Mouse (Mus musculus): Measurements from ENCODE around the gene Itgav. TPM values are rescaled to one million over a fixed set of nuclear protein-coding genes. Genes with fewer than 3 reads are reported as not detected.

The Itgav gene
- total and polyA plus RNA-seq, 2 experiments from 2014 or later: 22.6 to 27.7 TPM

DNA sequence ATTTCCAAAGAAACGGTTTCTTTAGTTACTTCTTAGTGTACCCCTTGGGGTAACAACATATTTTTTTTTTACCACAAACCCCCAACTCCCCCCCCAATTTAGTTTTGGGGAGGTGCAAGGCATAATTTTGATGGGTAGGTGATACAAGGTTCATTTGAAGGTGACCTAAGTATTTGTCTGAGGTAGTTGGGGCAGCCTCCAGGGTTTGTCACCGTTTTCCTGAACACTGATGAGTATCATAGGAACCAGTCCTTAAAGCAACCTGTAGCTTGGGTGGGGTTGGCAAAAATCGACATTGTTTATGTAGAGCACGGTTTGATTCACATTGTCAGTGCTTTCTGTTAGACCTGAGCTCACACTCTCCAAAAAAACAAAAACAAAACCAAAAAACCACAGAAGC lies 1.6 kb downstream of the Itgav start:
- no peak for DNase-seq
- no peaks in the 10 kb centered on the region for H3K4me1 ChIP-seq (ENCODE audit: insufficient read depth)
- no peaks in the 10 kb centered on the region for H3K9me3 ChIP-seq (ENCODE audit: low read length)
- 57% methylated on average over 4 of the region's 4 CpGs for WGBS
- no peak overlapping the region for H3K9ac ChIP-seq
- H3K4me2 ChIP-seq (ENCODE audit: low read depth): peak overlapping the region; percentile 90
- no peaks in the 10 kb centered on the region for H3K36me3 ChIP-seq (ENCODE audit: insufficient read depth)
- H3K4me3 ChIP-seq (ENCODE audit: low read depth, low read length): no peak overlapping the region; the same call in 1 of the 2 replicates
- no peak overlapping the region for H3K27ac ChIP-seq (ENCODE audit: low read depth, low read length)
- ATAC-seq: no peak
- no peak for TF ChIP-seq CTCF (IDR thresholded peaks at IDR 0.05; ENCODE audit: low read depth)
- H3K27me3 ChIP-seq (ENCODE audit: insufficient read depth, low read length): 0 out of 2 replicates have a peak, but pooled peaks cover 7% of the 10 kb centered on the region

DNA sequence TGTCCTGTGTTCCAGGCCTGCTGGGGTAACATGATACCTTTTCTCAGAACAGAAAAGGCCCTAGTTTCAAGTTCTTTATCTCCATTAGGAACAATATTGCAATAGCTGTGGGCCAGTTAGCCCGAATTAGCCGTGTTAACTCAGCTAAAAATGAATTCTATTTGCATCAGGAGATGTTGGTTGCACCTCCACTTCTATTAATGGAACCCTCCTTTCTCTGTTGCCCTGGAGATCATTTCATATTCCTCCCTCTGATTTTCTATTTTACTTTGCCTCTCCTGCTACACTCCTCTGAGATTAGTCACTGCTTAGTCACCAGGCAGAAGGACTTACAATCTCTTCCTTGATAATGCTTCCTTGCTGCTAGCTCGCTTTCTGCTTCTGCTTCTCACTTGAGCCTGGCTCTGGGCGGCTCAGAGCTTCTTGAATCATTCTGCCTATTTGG lies 4.1 kb downstream of the Itgav start:
- H3K4me1 ChIP-seq (ENCODE audit: insufficient read depth): no peaks in the 10 kb centered on the region
- 0 out of 2 replicates have a peak, but pooled peaks cover 7% of the 10 kb centered on the region for H3K27me3 ChIP-seq (ENCODE audit: insufficient read depth, low read length)
- H3K27ac ChIP-seq (ENCODE audit: low read depth, low read length): no peak overlapping the region
- no peaks in the 10 kb centered on the region for H3K36me3 ChIP-seq (ENCODE audit: insufficient read depth)
- no peak overlapping the region for H3K9ac ChIP-seq
- no peak for TF ChIP-seq CTCF (IDR thresholded peaks at IDR 0.05; ENCODE audit: low read depth)
- H3K4me2 ChIP-seq (ENCODE audit: low read depth): no peak overlapping the region
- DNase-seq (no peak), ATAC-seq (no peak)
- H3K9me3 ChIP-seq (ENCODE audit: low read length): no peaks in the 10 kb centered on the region
- no peak overlapping the region for H3K4me3 ChIP-seq (ENCODE audit: low read depth, low read length)
- WGBS: 69% methylated on average over 4 of the region's 4 CpGs

DNA sequence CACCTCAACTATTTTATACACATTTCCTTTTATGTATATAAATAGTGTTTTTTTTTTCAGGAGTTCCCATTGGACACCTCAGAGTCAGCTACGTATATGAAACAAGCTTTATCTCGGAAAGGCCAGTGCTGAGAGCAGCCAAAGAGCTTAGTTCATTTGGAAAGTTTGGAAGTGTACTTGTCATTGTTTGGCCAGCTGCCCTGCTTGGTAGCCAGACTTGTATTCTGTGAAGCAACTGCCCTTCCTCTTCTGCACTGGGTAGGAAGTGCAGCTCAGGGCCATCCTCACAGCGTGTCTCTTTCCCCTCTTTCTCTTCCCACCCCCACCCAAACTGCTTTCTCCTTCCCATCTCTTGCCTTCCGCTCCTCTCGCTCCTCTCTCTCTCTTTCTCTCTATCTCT lies 5.1 kb downstream of the Itgav start:
- Histone ChIP-seq H3K9ac (no peak overlapping the region), H3K27ac (ENCODE audit: low read depth, low read length) (no peak overlapping the region), H3K4me3 (ENCODE audit: low read depth, low read length) (no peak overlapping the region), H3K9me3 (ENCODE audit: low read length) (no peaks in the 10 kb centered on the region), H3K4me2 (ENCODE audit: low read depth) (no peak overlapping the region), H3K27me3 (ENCODE audit: insufficient read depth, low read length) (0 out of 2 replicates have a peak, but pooled peaks cover 5% of the 10 kb centered on the region), H3K4me1 (ENCODE audit: insufficient read depth) (no peaks in the 10 kb centered on the region), H3K36me3 (ENCODE audit: insufficient read depth) (no peaks in the 10 kb centered on the region)
- TF ChIP-seq CTCF (IDR thresholded peaks at IDR 0.05; ENCODE audit: low read depth): no peak
- no peak for ATAC-seq
- DNase-seq: no peak
- 53% methylated on average over 5 of the region's 5 CpGs for WGBS

DNA sequence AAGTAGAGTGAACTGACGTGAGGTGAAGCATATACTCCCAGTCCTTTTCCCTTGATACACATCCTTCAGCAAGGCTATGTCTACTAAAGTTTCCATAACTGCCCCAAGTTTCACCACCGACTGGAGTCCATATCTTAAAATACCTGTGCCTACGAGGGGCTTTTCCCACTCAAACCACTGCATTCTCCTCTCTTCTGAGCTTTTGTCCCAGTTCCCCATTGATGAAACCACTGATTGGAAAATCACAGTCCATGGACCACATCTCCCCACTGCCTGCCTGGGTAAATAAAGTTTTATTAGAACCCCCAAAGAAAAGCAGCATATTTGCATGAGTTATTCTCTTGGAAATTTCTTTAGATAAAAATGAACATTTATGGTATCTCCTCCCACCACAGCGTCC lies 8.7 kb downstream of the Itgav start:
- no peaks in the 10 kb centered on the region for H3K9me3 ChIP-seq (ENCODE audit: low read length)
- no peaks in the 10 kb centered on the region for H3K27me3 ChIP-seq (ENCODE audit: insufficient read depth, low read length)
- no peak overlapping the region for H3K27ac ChIP-seq (ENCODE audit: low read depth, low read length)
- H3K9ac ChIP-seq: no peak overlapping the region
- H3K4me3 ChIP-seq (ENCODE audit: low read depth, low read length): no peak overlapping the region
- H3K4me2 ChIP-seq (ENCODE audit: low read depth): no peak overlapping the region
- ATAC-seq: no peak
- no peak for TF ChIP-seq CTCF (IDR thresholded peaks at IDR 0.05; ENCODE audit: low read depth)
- DNase-seq: no peak
- WGBS: 93% methylated on average over 4 of the region's 4 CpGs
- H3K4me1 ChIP-seq (ENCODE audit: insufficient read depth): no peaks in the 10 kb centered on the region
- no peaks in the 10 kb centered on the region for H3K36me3 ChIP-seq (ENCODE audit: insufficient read depth)

DNA sequence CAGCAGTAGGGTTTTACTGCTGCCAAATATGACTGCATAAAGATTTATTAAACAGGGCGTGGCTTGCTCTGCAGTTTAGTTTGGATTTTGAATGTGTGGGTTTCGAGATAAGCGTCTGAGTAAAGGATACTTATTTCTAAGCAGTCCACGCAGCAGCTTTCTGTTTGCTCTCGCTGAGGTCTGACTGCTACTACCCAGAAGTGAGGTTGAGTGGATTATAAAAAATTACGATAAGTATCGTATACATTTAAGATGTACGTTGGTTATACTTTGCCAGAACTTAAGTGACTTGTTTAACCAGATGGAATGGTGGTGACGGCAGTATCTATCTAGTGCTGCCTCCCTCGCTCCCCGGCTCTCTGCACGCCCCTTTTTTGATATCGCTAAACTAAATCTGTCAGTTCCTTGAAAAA lies 9.8 kb downstream of the Itgav start:
- Histone ChIP-seq H3K9me3 (ENCODE audit: low read length) (no peaks in the 10 kb centered on the region), H3K4me2 (ENCODE audit: low read depth) (no peak overlapping the region), H3K27me3 (ENCODE audit: insufficient read depth, low read length) (no peaks in the 10 kb centered on the region), H3K27ac (ENCODE audit: low read depth, low read length) (no peak overlapping the region), H3K4me3 (ENCODE audit: low read depth, low read length) (no peak overlapping the region), H3K36me3 (ENCODE audit: insufficient read depth) (no peaks in the 10 kb centered on the region), H3K4me1 (ENCODE audit: insufficient read depth) (no peaks in the 10 kb centered on the region), H3K9ac (no peak overlapping the region)
- no peak for TF ChIP-seq CTCF (IDR thresholded peaks at IDR 0.05; ENCODE audit: low read depth)
- DNase-seq: no peak
- 89% methylated on average over 13 of the region's 13 CpGs for WGBS
- ATAC-seq: no peak

DNA sequence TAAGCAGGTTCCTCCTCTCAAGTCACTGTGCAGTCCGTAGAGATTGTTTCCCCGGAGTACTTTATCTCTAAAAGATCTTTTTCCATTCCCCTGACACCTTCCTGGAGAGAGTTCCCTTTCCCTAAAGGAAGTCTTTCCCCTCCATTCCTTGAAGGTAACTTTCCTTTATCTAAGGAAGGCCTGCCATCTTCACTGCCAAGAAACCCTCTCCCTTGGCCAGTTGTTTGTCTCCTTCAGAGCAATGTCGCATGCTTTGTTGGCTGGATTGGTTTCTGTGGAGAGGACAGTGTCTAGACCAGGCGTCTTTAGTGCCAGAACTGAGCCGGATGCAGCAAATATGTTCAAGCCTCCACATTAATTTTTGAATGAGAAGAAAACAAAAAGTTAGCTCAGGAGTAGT lies 11.1 kb downstream of the Itgav start:
- Histone ChIP-seq H3K27ac (ENCODE audit: low read depth, low read length) (no peak overlapping the region), H3K9ac (no peak overlapping the region), H3K4me3 (ENCODE audit: low read depth, low read length) (no peak overlapping the region), H3K4me1 (ENCODE audit: insufficient read depth) (no peaks in the 10 kb centered on the region), H3K27me3 (ENCODE audit: insufficient read depth, low read length) (no peaks in the 10 kb centered on the region), H3K36me3 (ENCODE audit: insufficient read depth) (no peaks in the 10 kb centered on the region), H3K4me2 (ENCODE audit: low read depth) (no peak overlapping the region), H3K9me3 (ENCODE audit: low read length) (no peaks in the 10 kb centered on the region)
- DNase-seq (no peak), ATAC-seq (no peak)
- TF ChIP-seq CTCF (IDR thresholded peaks at IDR 0.05; ENCODE audit: low read depth): no peak
- WGBS: 86% methylated on average over 5 of the region's 5 CpGs

DNA sequence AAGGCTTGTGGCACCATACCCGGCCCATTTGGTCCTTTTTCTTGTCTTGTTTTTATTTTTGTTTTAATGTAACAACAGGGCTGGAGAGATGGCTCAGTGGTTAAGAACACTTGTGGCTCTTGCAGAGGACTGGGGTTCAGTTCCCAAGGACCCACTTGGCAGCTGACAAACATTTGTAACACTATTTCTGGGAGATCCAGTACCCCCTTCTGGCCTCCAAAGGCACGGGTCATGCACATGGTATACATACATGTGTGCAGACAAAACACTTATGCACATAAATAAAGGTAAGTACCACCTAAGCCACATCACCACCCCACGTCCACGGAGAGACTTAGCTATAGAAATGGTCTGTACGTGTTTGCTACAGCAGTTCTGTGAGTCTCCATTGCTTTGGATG lies 12.6 kb downstream of the Itgav start:
- Histone ChIP-seq H3K27me3 (ENCODE audit: insufficient read depth, low read length) (no peaks in the 10 kb centered on the region), H3K9ac (no peak overlapping the region), H3K9me3 (ENCODE audit: low read length) (no peaks in the 10 kb centered on the region), H3K36me3 (ENCODE audit: insufficient read depth) (no peaks in the 10 kb centered on the region), H3K4me1 (ENCODE audit: insufficient read depth) (no peaks in the 10 kb centered on the region), H3K4me2 (ENCODE audit: low read depth) (no peak overlapping the region), H3K4me3 (ENCODE audit: low read depth, low read length) (no peak overlapping the region), H3K27ac (ENCODE audit: low read depth, low read length) (no peak overlapping the region)
- WGBS: 93% methylated on average over 5 of the region's 5 CpGs
- ATAC-seq (no peak), DNase-seq (no peak)
- TF ChIP-seq CTCF (IDR thresholded peaks at IDR 0.05; ENCODE audit: low read depth): no peak
